Comparison of ENCODE assay signal across 18 mouse cellular contexts in the genomic region with DNA sequence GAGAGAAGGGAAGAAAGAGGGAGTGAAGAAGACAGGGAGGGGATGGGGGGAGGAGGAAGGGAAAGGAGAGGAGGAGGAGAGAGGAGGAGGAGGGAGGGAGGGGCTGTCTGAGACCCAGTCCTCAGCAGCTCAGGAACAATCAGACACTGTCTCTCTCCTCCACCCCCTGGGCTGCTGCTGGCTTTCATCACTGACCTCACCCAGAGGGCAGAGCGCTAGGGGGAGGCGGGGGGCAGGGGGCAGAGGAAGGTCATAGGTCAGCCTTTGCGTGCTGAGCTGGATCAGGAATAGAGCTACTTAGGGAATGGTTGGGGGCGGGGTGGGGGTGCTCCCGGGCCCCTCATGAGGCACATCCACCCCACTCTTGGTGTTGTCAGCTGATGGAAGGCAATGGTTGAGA. TPM values are rescaled to one million over a fixed set of nuclear protein-coding genes. Genes with fewer than 3 reads are reported as not detected.
DNase-seq lines count a peak whose midpoint lies in the region; ATAC-seq and TF ChIP-seq lines count a peak whose summit lies in the region.
"Had no signal": no experiment of that assay in that cellular context is flagged by ENCODE, and none has a peak within 500 bp of the region (broad histone marks: within the 10 kb centered on the region; RNA-seq: fewer than 3 reads in every experiment).

No protein-coding gene starts in this region.

- H3K4me3 ChIP-seq in hindbrain, embryonic 12.5 days: no peak overlapping the region
- H3K4me3 ChIP-seq in hindbrain, postnatal 0 days (ENCODE audit: low read length): no peak overlapping the region
- H3K4me3 ChIP-seq in midbrain, embryonic 12.5 days: no peak overlapping the region
- H3K4me3 ChIP-seq in midbrain, embryonic 14.5 days (replicated peaks; ENCODE audit: low read depth, low read length): no peak overlapping the region
- no peak overlapping the region for H3K4me3 ChIP-seq in neural tube, embryonic 12.5 days
- H3K4me3 ChIP-seq: heart, adult 2 months; limb, embryonic 13.5 days; megakaryocyte, embryonic 14.5 days had no signal

- 4% methylated on average over 5 of the region's 5 CpGs for WGBS in hindbrain, embryonic 12.5 days
- 10% methylated on average over 4 of the region's 5 CpGs for WGBS in hindbrain, postnatal 0 days
- WGBS in midbrain, embryonic 12.5 days: 5% methylated on average over 5 of the region's 5 CpGs
- 3% methylated on average over 5 of the region's 5 CpGs for WGBS in midbrain, embryonic 14.5 days
- WGBS in neural tube, embryonic 12.5 days: 2% methylated on average over 5 of the region's 5 CpGs

- H3K4me1 ChIP-seq in hindbrain, embryonic 12.5 days: peaks cover 25% of the 10 kb centered on the region
- 0 out of 2 replicates have a peak, but pooled peaks cover 3% of the 10 kb centered on the region for H3K4me1 ChIP-seq in hindbrain, postnatal 0 days (ENCODE audit: insufficient read depth, low read length)
- peaks cover 24% of the 10 kb centered on the region for H3K4me1 ChIP-seq in midbrain, embryonic 12.5 days
- H3K4me1 ChIP-seq in midbrain, embryonic 14.5 days (ENCODE audit: control insufficient read depth, insufficient read depth, low read length): peaks cover 9% of the 10 kb centered on the region; the same call in 1 of the 2 replicates
- peaks cover 32% of the 10 kb centered on the region for H3K4me1 ChIP-seq in neural tube, embryonic 12.5 days

- no peaks in the 10 kb centered on the region for H3K9me3 ChIP-seq in hindbrain, embryonic 12.5 days (replicated peaks)
- H3K9me3 ChIP-seq in hindbrain, postnatal 0 days (ENCODE audit: low read length): no peaks in the 10 kb centered on the region
- no peaks in the 10 kb centered on the region for H3K9me3 ChIP-seq in midbrain, embryonic 12.5 days
- H3K9me3 ChIP-seq in midbrain, embryonic 14.5 days (ENCODE audit: control insufficient read depth, low read length): no peaks in the 10 kb centered on the region
- no peaks in the 10 kb centered on the region for H3K9me3 ChIP-seq in neural tube, embryonic 12.5 days
- H3K9me3 ChIP-seq: limb, embryonic 13.5 days had no signal

- no peaks in the 10 kb centered on the region for H3K27me3 ChIP-seq in hindbrain, embryonic 12.5 days
- no peaks in the 10 kb centered on the region for H3K27me3 ChIP-seq in hindbrain, postnatal 0 days (ENCODE audit: insufficient read depth, low read length)
- H3K27me3 ChIP-seq in midbrain, embryonic 12.5 days: 0 out of 2 replicates have a peak, but pooled peaks cover 14% of the 10 kb centered on the region
- no peaks in the 10 kb centered on the region for H3K27me3 ChIP-seq in midbrain, embryonic 14.5 days (ENCODE audit: control insufficient read depth, insufficient read depth, low read length)
- H3K27me3 ChIP-seq in neural tube, embryonic 12.5 days (replicated peaks): no peaks in the 10 kb centered on the region

- ATAC-seq in hindbrain, embryonic 12.5 days (ENCODE audit: low FRiP score): 0 out of 2 replicates have a peak, but pooled peaks have one; percentile 12
- no peak for ATAC-seq in hindbrain, postnatal 0 days
- no peak for ATAC-seq in midbrain, embryonic 12.5 days (ENCODE audit: low FRiP score, low read depth)
- ATAC-seq in midbrain, embryonic 14.5 days (ENCODE audit: low FRiP score, low TSS enrichment): no peak
- no peak for ATAC-seq in neural tube, embryonic 12.5 days (ENCODE audit: low FRiP score, low read depth)
- ATAC-seq: intestine, postnatal 0 days had no signal

- no peak for TF ChIP-seq CTCF in hindbrain, postnatal 0 days (IDR thresholded peaks at IDR 0.05; ENCODE audit: low read depth)

- peak overlapping the region; percentile 20; the same call in 1 of the 2 replicates for H3K9ac ChIP-seq in hindbrain, embryonic 12.5 days
- no peak overlapping the region for H3K9ac ChIP-seq in hindbrain, postnatal 0 days (replicated peaks; ENCODE audit: low read length)
- peak overlapping the region; percentile 25; the same call in 1 of the 2 replicates for H3K9ac ChIP-seq in midbrain, embryonic 12.5 days (replicated peaks)
- no peak overlapping the region for H3K9ac ChIP-seq in midbrain, embryonic 14.5 days (replicated peaks; ENCODE audit: low read length)
- H3K9ac ChIP-seq in neural tube, embryonic 12.5 days: no peak overlapping the region
- H3K9ac ChIP-seq: limb, embryonic 13.5 days had no signal

- peak overlapping the region; percentile 14; the same call in 1 of the 2 replicates for H3K27ac ChIP-seq in hindbrain, embryonic 12.5 days
- no peak overlapping the region for H3K27ac ChIP-seq in hindbrain, postnatal 0 days
- H3K27ac ChIP-seq in midbrain, embryonic 12.5 days (replicated peaks): no peak overlapping the region
- H3K27ac ChIP-seq in midbrain, embryonic 14.5 days (replicated peaks; ENCODE audit: low read depth, low read length): no peak overlapping the region
- H3K27ac ChIP-seq in neural tube, embryonic 12.5 days: no peak overlapping the region
- H3K27ac ChIP-seq: heart, adult 2 months; limb, embryonic 13.5 days had no signal

- no peak overlapping the region for H3K4me2 ChIP-seq in hindbrain, embryonic 12.5 days (replicated peaks)
- H3K4me2 ChIP-seq in hindbrain, postnatal 0 days (ENCODE audit: low read depth, low read length): no peak overlapping the region
- no peak overlapping the region for H3K4me2 ChIP-seq in midbrain, embryonic 12.5 days (replicated peaks)
- no peak overlapping the region for H3K4me2 ChIP-seq in midbrain, embryonic 14.5 days (ENCODE audit: low read length)
- 0 out of 2 replicates have a peak overlapping the region, but pooled peaks have one; percentile 16 for H3K4me2 ChIP-seq in neural tube, embryonic 12.5 days (replicated peaks)
- H3K4me2 ChIP-seq: limb, embryonic 13.5 days had no signal

- DNase-seq in hindbrain, postnatal 0 days (ENCODE audit: low spot score): no peak
- DNase-seq in midbrain, embryonic 14.5 days: no peak
- DNase-seq in embryo, embryonic 10 days (ENCODE audit: low spot score): peak; percentile 75
- no peak for DNase-seq in adrenal gland, postnatal 25 days
- DNase-seq: cerebellum, adult 8-10 months; heart, adult 2 months; heart, postnatal 10 days; kidney, postnatal 36 days; layer of hippocampus, postnatal 36 days; thymus, adult 18-20 months had no signal

- no peaks in the 10 kb centered on the region for H3K36me3 ChIP-seq in hindbrain, embryonic 12.5 days
- H3K36me3 ChIP-seq in hindbrain, postnatal 0 days (ENCODE audit: insufficient read depth, low read length): no peaks in the 10 kb centered on the region
- H3K36me3 ChIP-seq in midbrain, embryonic 12.5 days: no peaks in the 10 kb centered on the region
- no peaks in the 10 kb centered on the region for H3K36me3 ChIP-seq in midbrain, embryonic 14.5 days (ENCODE audit: control insufficient read depth, insufficient read depth, low read length)
- no peaks in the 10 kb centered on the region for H3K36me3 ChIP-seq in neural tube, embryonic 12.5 days
- H3K36me3 ChIP-seq: limb, embryonic 13.5 days had no signal

RNA-seq across cellular contexts. Expression of a gene that starts 5.3 kb away (rescaled TPM):
- polyA plus RNA-seq in hindbrain, embryonic 12.5 days (2016; fragmentation: Nextera tagmentation; extraction: Ambion mirVana): 67.1 and 72.6 TPM in 2 replicates
- total RNA-seq in hindbrain, postnatal 0 days (2014; rRNA removed): 59.4 and 68.0 TPM in 2 replicates
- polyA plus RNA-seq in hindbrain, postnatal 0 days (2015; fragmentation: Nextera tagmentation; extraction: Ambion mirVana): 67.7 and 70.0 TPM in 2 replicates
- 60.5 and 67.8 TPM in 2 replicates for polyA plus RNA-seq in midbrain, embryonic 12.5 days (2016; fragmentation: Nextera tagmentation; extraction: Ambion mirVana)
- 47.7 and 74.3 TPM in 2 replicates for polyA plus RNA-seq in midbrain, embryonic 14.5 days (2014; fragmentation: Nextera tagmentation; extraction: Ambion mirVana)
- 72.6 and 78.2 TPM in 2 replicates for polyA plus RNA-seq in neural tube, embryonic 12.5 days (2016; fragmentation: Nextera tagmentation; extraction: Ambion mirVana)
- total RNA-seq in adrenal gland, postnatal 25 days (2021): 20.8 and 26.1 TPM in 2 replicates

RNA-seq across cellular contexts. Expression of a gene that starts 5.5 kb away (rescaled TPM):
- polyA plus RNA-seq in hindbrain, embryonic 12.5 days (2016; fragmentation: Nextera tagmentation; extraction: Ambion mirVana): 1.0 TPM in 2 replicates
- 0.61 and 1.7 TPM in 2 replicates for total RNA-seq in hindbrain, postnatal 0 days (2014; rRNA removed)
- 1.5 and 2.1 TPM in 2 replicates for polyA plus RNA-seq in hindbrain, postnatal 0 days (2015; fragmentation: Nextera tagmentation; extraction: Ambion mirVana)
- 0.72 and 0.80 TPM in 2 replicates for polyA plus RNA-seq in midbrain, embryonic 12.5 days (2016; fragmentation: Nextera tagmentation; extraction: Ambion mirVana)
- 1.6 TPM in 2 replicates for polyA plus RNA-seq in midbrain, embryonic 14.5 days (2014; fragmentation: Nextera tagmentation; extraction: Ambion mirVana)
- 1.3 and 1.5 TPM in 2 replicates for polyA plus RNA-seq in neural tube, embryonic 12.5 days (2016; fragmentation: Nextera tagmentation; extraction: Ambion mirVana)
- not detected in 2 replicates for total RNA-seq in adrenal gland, postnatal 25 days (2021)
- polyA plus RNA-seq: spleen, adult 2 months had no signal

RNA-seq across cellular contexts. Expression of a gene that starts 30.9 kb away (rescaled TPM):
- polyA plus RNA-seq in hindbrain, embryonic 12.5 days (2016; fragmentation: Nextera tagmentation; extraction: Ambion mirVana): 0.36 and 0.66 TPM in 2 replicates
- total RNA-seq in hindbrain, postnatal 0 days (2014; rRNA removed): 1.0 and 2.0 TPM in 2 replicates
- polyA plus RNA-seq in hindbrain, postnatal 0 days (2015; fragmentation: Nextera tagmentation; extraction: Ambion mirVana): 3.1 and 3.7 TPM in 2 replicates
- polyA plus RNA-seq in midbrain, embryonic 12.5 days (2016; fragmentation: Nextera tagmentation; extraction: Ambion mirVana): 0.24 and 0.50 TPM in 2 replicates
- 0.28 and 0.34 TPM in 2 replicates for polyA plus RNA-seq in midbrain, embryonic 14.5 days (2014; fragmentation: Nextera tagmentation; extraction: Ambion mirVana)
- 0.14 and 0.27 TPM in 2 replicates for polyA plus RNA-seq in neural tube, embryonic 12.5 days (2016; fragmentation: Nextera tagmentation; extraction: Ambion mirVana)
- not detected in 2 replicates for total RNA-seq in adrenal gland, postnatal 25 days (2021)
- total RNA-seq: adrenal gland, adult 18-20 months had no signal
- polyA plus RNA-seq: intestine, postnatal 0 days; spleen, adult 2 months had no signal

RNA-seq across cellular contexts. Expression of a gene that starts 58.6 kb away (rescaled TPM):
- polyA plus RNA-seq in hindbrain, embryonic 12.5 days (2016; fragmentation: Nextera tagmentation; extraction: Ambion mirVana): 12.4 and 19.5 TPM in 2 replicates
- 36.2 and 40.3 TPM in 2 replicates for total RNA-seq in hindbrain, postnatal 0 days (2014; rRNA removed)
- polyA plus RNA-seq in hindbrain, postnatal 0 days (2015; fragmentation: Nextera tagmentation; extraction: Ambion mirVana): 14.2 and 15.2 TPM in 2 replicates
- 0.48 and 1.2 TPM in 2 replicates for polyA plus RNA-seq in midbrain, embryonic 12.5 days (2016; fragmentation: Nextera tagmentation; extraction: Ambion mirVana)
- 1.5 and 2.3 TPM in 2 replicates for polyA plus RNA-seq in midbrain, embryonic 14.5 days (2014; fragmentation: Nextera tagmentation; extraction: Ambion mirVana)
- 27.4 and 35.8 TPM in 2 replicates for polyA plus RNA-seq in neural tube, embryonic 12.5 days (2016; fragmentation: Nextera tagmentation; extraction: Ambion mirVana)
- total RNA-seq in adrenal gland, postnatal 25 days (2021): 0.95 and 2.1 TPM in 2 replicates

Comparison
In these comparisons a context has a peak if more than half of its experiments do, and no peak if none do; other contexts are left out.
1. H3K9ac ChIP-seq: peak in hindbrain, embryonic 12.5 days (single experiment) and midbrain, embryonic 12.5 days (single experiment); none in hindbrain, postnatal 0 days (single experiment), midbrain, embryonic 14.5 days (single experiment) and neural tube, embryonic 12.5 days (single experiment).